Mouse (Mus musculus) urinary bladder, postnatal 25 days (tissue): ENCODE data around the gene Krtap9-5.

Experiments
- DNase-seq: peaks from one replicate; pipeline ENCODE4 v3.0.0; 2022; ENCODE audit warnings: low spot score

Gene Krtap9-5

GRCm38 (mm10) chr11:99948175-99948574, at the start of gene Krtap9-5:
Gene Krtap9-5 (plus strand): TSS chr11:99948475.
- DNase-seq: no peak

DNA sequence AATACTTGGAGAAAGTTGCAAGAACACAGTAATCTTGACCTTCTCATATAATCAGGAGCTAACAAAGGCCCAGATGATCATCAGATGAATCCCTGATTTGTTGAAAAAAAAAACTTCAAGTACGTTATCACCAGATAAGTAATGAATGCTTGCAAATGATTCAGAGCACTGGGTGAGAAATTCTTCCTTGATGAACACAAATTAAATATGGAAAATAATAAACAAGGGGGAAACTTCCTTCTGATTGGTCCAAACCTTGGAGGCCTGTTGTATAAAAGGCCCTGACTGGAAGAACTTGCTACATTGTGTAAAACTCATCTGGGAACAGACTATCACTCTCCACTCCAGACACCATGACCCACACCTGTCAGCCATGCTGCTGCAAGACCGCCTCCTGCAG, 40.7 kb upstream of the Krtap9-5 start, which contains the start of gene Krtap31-1:
TSS of gene Krtap31-1 (plus strand) at position 301 of the 400 bp plus-strand sequence.
- no peak for DNase-seq

GRCm38 (mm10) chr11:99914451-99914850, 33.8 kb upstream of the Krtap9-5 start, which contains the start of gene Gm11565:
Gene Gm11565 (plus strand): TSS chr11:99914751.
- no peak for DNase-seq

DNA sequence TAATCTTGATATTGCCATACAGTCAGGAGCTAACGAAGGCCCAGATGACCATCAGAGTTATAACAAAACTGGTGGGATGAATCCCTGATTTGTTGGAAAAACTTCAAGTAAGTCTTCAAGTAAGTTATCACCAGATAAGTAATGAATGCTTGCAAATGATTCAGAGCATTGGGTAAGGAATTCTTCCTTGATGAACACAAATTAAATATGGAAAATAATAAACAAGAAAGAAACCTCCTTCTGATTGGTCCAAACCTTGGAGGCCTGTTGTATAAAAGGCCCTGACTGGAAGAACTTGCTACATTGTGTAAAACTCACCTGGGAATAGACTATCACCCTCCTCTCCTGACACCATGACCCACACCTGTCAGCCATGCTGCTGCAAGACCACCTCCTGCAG, 12.3 kb upstream of the Krtap9-5 start, which contains the start of gene Krtap31-2:
TSS of gene Krtap31-2 (plus strand) at position 301 of the 400 bp plus-strand sequence.
- DNase-seq: no peak

GRCm38 (mm10) chr11:99937751-99938264, 10.5 kb upstream of the Krtap9-5 start:
- no peak for DNase-seq

GRCm38 (mm10) chr11:99964213-99964612, 15.9 kb downstream of the Krtap9-5 start:
- no peak for DNase-seq

- no peak for DNase-seq
Observed at GRCm38 (mm10) chr11:99965961-99966360, 17.7 kb downstream of the Krtap9-5 start.

DNA sequence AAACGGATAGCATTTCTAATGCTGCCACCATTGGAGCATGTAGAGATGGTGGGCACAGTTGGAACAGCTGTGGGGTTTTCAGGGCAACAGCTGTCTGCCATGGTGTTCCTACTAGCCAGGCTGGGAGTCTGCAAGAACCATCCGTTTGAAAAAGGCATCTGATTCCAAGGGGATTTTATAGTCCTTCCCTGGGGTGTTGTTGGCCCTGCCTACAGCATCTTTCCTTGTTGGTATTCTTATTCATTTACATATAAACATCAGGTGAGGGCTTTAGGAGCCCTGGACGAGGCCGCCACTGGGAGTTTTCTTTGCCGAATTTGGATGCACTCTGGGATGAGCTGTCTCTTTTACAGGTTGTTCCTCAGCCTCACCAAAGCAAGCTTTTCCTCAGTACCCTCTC, 30.7 kb downstream of the Krtap9-5 start, which contains the start of gene Krtap29-1:
TSS of gene Krtap29-1 (minus strand) at position 101 of the 400 bp plus-strand sequence.
- no peak for DNase-seq

GRCm38 (mm10) chr11:99982731-99983130, 34.5 kb downstream of the Krtap9-5 start:
- DNase-seq: no peak

DNA sequence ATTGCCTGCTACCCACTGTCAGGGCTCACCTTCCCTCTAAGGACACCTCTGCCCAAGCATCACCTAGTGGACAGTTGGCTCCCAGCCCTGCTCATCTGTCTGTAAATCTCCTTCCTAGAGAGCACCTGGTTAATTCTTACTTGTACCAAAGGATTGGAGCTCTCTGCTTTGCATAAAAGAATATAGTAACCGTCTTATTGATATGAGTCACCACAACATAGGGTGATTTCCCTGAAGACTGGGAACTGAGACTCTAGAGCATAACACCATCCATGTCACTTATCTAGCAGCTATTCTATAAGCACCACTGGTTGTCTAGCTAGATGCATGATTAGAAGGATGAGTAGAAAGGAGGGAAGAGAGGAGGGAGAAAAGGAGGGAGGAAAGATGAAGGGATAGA, 35.2 kb downstream of the Krtap9-5 start:
- DNase-seq: no peak

DNA sequence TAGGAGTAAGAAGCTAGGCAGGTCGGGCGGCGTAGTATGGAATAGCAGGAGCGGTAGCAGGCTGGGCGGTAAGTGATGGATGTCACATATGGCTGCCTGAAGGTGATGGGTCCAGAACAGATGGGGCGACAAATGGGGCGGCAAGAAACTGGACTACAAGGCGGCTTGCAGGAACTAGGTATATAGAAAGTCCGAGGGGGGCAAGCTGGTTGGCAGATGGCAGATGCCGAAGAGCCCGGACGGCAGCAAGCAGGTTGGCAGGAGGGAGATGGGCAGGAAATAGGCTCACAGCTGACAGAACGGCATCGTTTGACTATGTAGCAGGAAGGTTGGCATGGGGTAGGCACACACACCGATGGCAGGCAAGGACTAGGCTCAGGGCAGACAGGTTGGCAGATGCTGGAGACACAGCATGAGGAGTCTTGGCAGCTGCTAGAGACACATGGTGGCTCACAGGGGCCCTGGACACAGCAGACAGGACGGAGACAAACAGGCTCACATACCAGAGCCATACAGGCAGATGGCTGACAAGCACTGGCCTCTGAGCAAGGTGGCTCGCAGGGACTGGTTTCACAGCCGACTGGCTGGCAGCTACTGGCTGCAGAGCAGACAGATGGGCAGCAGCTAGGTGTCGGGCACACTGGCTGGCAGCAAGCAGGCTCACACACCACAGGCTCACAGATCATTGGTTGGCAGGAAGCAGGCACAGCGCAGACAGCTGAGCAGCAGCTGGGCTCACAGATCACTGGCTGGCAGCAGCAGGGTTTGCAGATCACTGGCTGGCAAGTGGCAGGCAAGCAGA, 37.2 kb downstream of the Krtap9-5 start:
- no peak for DNase-seq

GRCm38 (mm10) chr11:99986180-99986647, 37.9 kb downstream of the Krtap9-5 start, which contains the start of gene Krtap16-1:
Gene Krtap16-1 (minus strand): TSS chr11:99986597.
- DNase-seq: no peak

DNA sequence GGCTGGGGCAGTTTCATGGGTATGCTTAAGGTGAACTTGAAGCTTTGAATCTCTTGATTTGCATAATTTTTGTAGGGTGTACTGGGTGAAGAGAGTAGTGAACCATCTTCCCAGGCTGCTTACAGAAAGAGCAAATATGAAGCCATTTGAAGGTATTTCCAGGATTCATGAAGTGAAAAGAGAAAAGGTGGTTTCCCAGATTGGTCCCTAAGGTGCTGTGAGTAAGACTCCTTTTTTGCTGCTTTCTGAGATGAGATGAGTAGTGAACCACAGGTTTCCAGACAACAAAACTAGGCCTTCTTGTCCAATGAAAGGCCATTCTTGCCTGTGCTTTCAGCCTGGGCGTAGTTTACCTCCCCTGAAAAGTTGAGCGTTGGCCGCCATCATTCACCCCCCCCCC, 40.3 kb downstream of the Krtap9-5 start:
- DNase-seq: no peak

DNA sequence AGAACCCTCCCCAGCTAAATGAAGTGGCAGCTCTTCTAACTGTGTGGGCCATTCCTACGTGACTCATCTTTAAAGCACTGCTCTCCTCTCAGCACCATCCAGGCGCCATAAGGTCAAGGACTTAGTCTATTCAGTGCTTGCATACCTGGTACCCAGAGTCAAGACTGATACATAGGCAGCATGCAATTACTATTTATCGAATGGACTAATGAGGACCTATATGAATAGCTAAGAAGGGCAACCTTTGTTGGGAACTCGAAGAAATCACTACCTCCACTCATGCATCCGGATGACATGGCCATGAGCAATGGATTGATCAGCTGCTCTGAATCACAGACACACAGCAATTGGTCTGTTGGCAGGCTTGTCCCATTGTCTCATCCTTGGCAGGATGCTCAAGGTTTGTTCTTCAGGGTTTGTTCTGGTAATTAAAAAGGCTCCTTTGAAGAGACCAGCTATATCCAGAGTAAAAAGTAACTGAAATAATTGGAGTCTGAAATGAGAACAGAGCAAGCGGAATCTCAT, 41.7 kb downstream of the Krtap9-5 start:
- DNase-seq: no peak

- no peak for DNase-seq
Observed at GRCm38 (mm10) chr11:99990571-99990970, 42.3 kb downstream of the Krtap9-5 start.

GRCm38 (mm10) chr11:99993620-99994383, 45.5 kb downstream of the Krtap9-5 start, which contains the start of gene Krtap17-1:
Gene Krtap17-1 (minus strand): TSS chr11:99993994.
- DNase-seq: no peak

DNA sequence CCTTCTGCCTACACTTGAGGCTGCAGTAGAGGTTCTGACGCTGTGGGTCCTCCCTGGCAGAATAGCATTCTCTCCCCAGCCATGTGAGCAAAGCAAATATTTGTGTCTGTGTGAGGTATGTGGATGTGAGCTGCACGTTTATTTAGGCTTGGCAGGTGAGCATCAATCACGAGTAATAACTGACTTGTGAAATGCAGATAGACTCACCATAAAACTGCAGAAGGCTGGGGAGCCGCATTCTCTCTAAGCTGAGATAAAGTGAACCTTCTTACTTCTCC, 46.0 kb downstream of the Krtap9-5 start:
- no peak for DNase-seq

DNA sequence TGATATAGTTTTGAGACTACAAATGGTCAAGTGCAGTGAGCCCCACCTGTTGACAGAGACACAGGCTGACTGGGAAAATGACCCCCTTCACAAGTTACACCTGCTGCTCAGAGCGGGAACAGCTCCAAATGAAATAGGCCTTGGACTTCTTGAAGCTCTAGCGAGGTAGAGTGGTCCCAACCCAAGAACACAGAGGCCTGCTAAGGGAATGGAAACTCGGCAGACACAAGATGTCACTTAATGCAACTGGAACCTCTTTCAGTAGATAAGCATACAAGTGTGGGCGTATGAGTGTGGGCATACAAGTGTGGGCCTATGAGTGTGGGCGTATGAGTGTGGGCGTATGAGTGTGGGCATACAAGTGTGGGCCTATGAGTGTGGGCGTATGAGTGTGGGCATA, 50.8 kb downstream of the Krtap9-5 start:
- DNase-seq: no peak
